Mouse (Mus musculus) telencephalon, adult 2 months (tissue): ENCODE measurements around the gene Gm9048.
"Not testable (repeated sequence)": the region's sequence is repeated elsewhere in the genome, so short reads cannot be mapped to it uniquely, and the experiment has no call there.

Experiments
- DNase-seq: peaks from one replicate; pipeline ENCODE4 v3.0.0-alpha.2; 2011; ENCODE audit warnings: low read depth, low spot score

Gene Gm9048

GRCm38 (mm10) chr10:118348579-118348978, at the start of gene Gm9048:
Gene Gm9048 (minus strand): TSS chr10:118348679.
- not testable (repeated sequence) for DNase-seq

GRCm38 (mm10) chr10:118370443-118370842, 22.0 kb upstream of the Gm9048 start:
- peak; percentile 74 for DNase-seq

DNA sequence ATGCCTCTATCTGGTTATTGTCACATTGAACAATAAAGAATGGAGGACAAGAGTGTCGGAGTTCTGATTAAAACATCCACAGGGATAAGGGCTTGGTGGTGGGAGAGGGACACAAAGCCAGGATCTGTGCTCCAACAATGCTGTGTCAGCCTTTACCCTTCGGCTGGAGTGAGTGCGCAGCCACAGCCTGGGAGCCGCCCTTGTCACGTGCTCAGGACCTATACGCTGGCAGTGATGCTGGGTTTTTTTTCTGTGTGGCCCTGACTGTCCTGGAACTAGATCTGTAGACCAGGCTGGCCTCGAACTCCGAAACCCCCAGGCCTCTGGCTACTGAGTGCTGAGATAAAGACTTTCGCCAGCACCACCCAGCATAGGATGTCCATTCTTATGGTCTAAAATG, 21.0 kb upstream of the Gm9048 start:
- no peak for DNase-seq

- DNase-seq = not testable (repeated sequence)
Measured at GRCm38 (mm10) chr10:118354005-118354404, 5.5 kb upstream of the Gm9048 start, which contains the start of gene Gm9049. Gene Gm9049 (minus strand): TSS chr10:118354105.

DNA sequence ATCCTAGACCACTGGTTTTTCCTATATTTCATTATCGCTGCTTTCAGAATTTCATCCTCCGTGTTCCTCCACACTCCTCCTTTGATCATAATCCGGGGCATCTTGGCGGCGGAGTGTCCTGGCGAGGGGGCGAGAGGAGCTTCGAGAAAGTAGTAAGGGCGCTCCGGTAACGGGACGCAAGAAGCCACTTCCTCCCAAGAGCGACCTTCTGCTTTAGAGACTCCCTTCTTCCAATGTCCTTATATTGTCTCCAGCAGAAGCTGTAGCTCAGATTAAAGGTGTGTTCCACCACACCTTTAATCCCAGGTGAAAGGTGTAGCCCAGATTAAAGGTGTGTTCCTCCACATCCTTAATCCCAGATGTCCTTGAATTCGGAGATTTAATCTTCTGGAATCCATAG, 5.3 kb downstream of the Gm9048 start, which contains the start of gene Gm9046:
Gm9046 (minus strand) TSS at position 101 of the 400 bp plus-strand sequence.
- not testable (repeated sequence) for DNase-seq

GRCm38 (mm10) chr10:118337731-118338130, 10.7 kb downstream of the Gm9048 start, which contains the start of gene Gm9045:
Gene Gm9045 (minus strand): TSS chr10:118337831.
- not testable (repeated sequence) for DNase-seq

GRCm38 (mm10) chr10:118332308-118332707, 16.2 kb downstream of the Gm9048 start, which contains the start of gene Gm9044:
Gene Gm9044 (minus strand): TSS chr10:118332408.
- not testable (repeated sequence) for DNase-seq

- not testable (repeated sequence) for DNase-seq
Measured at GRCm38 (mm10) chr10:118326869-118327268, 21.6 kb downstream of the Gm9048 start, which contains the start of gene Gm9040. Gene Gm9040 (minus strand): TSS chr10:118326969.

DNA sequence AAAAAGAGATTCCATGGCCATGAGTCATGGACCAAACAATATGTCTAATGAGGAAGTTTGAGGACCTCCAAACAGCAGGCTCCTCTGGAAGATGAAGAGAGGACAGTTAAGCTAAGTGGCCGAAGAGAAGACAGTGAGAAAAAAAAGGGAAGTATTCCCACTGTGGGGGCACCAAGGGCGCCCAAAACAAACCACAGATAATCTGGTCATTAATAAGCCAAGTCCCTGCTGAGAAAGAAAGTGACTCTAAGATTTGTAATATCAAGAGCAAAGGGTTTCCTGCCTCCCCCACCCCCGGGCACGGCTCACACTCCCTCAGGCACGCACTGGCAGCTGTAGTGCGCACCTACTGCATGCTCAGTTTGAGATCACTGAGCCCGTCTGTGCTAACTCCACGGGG, 29.5 kb downstream of the Gm9048 start:
- no peak for DNase-seq

- not testable (repeated sequence) for DNase-seq
Measured at GRCm38 (mm10) chr10:118302133-118302532, 46.3 kb downstream of the Gm9048 start.
